Mouse (Mus musculus) R1 (cell line): ENCODE measurements at regions not wholly inside any gene's neighbourhood (a gene's known extent, or its start where the extent isn't known, plus 50 kb on each side); places are given as distances from the start of the nearest gene placed in this dataset.

Experiments
- DNase-seq: peaks from one replicate; pipeline ENCODE4 v3.0.0-alpha.2; 2018; ENCODE audit warnings: low read depth, low spot score

DNA sequence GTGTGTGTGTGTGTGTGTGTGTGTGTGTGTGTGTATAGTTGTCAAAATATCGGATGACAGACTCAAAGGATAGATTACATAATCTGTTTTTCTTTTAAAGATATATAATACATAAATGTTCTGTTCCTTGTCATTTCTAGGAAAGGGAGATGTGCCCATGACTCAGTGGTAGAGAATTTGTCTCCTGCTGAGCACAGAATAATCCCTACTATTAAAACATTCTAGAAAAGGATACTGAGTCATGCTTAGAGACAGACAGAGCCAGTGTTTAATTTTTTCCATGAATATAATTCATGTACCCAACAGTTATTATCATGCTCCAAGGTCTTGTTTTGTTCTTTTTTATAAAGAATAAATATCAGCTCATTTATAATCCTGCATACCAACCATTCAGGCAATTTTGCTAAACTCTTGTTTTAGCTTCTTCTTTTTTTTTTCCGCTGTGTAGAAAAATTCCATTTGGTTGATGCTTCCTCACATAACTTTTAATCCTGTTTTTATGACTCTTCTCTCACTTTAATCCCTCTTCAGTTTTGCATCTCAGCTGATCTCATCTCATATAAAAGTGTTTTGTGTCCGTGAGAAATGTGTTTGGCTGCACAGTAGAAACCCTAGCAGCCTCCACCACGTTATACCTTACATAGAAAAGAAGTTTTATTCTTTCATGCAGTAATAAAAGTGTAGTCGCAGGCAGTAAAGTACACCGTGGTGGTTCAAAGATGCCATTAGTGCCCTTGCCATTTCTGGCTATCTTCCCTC lies 762.3 kb downstream of the Nedd1 start:
- no peak for DNase-seq

DNA sequence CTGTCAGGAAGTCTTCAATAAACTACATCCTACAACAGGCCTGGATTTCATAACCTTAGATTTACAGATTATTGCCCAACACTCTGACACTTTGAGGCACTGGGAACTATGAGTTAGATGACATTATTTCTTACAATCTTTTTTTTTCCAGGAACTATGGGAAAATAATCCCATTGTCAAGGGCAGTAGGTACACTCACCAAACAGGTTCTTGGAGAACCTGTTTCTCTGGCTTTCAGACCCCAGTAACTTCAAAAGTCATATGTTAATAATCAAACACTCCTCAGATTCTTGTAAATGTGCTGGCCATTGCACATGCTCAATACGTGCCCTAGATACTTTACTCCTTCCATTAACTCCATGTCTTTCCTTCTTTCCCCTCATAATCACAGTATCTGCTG lies 769.1 kb downstream of the Nedd1 start:
- DNase-seq, result no peak

- DNase-seq, result no peak
Measured at GRCm38 (mm10) chr10:91923626-91924025, 742.5 kb upstream of the Tmpo start.

- no peak for DNase-seq
Measured at GRCm38 (mm10) chr10:91889864-91890263, 708.7 kb upstream of the Tmpo start.

DNA sequence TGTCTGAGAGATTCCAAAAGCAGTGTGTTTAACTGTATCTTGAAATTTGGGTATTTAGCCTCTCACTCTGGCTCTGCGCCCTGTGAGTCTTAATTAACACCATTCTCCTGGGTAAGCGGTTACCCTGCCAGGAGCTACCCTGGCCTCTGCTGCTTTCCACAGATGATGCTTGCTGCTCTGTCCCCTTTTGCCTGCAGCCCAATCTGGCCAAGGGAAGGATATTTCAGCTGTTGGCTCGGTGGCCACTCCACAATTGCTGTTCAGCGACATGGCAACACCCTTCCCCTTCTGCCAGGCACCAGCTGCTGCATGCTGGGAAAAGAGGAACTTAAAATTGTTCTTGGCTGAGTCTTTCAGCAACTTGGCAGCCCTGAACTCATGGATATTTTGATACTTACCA lies 707.4 kb upstream of the Tmpo start:
- DNase-seq, result no peak

- DNase-seq, result peak; percentile 73
Measured at GRCm38 (mm10) chr10:91883155-91883554, 702.0 kb upstream of the Tmpo start.

DNA sequence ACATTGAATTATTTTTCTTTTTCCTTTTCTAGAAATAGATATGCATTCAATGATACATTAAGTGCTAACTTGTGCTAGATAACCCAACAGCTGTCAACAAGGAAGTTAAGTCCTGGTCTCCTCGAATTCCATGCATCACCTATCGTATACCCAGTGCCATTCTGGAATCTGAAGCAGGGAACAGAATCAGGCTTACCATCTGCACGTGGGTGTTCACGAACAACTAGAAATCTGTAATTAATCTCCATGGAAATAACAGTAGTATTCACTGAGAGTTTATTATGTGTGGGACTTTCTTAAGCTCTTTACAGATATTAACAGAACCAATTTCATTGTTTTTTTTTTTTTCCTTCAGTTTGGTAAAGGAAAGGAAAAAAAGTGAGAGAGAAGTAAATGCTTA lies 701.4 kb upstream of the Tmpo start:
- DNase-seq, result no peak

- DNase-seq, result no peak
Measured at GRCm38 (mm10) chr10:91881521-91882228, 700.6 kb upstream of the Tmpo start.

DNA sequence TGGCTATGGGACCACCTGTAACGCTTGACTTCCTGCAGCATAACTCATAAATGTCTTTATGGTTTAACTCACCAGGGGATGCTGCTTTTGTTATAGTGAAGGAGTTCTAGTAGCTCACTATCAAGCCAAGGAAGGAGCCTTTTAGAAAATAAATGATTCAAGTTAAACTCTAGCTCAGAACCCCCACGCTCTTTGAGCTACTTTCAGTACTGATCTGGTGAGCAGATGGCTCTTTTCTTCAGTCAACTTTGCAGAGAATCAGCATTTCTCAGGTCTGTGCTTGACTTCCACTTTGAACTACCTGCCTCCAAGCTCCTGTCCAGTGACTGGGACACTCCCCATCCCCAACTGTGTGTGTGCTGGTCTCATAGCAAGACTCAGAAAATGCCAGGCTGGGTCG lies 694.3 kb upstream of the Tmpo start:
- no peak for DNase-seq

DNA sequence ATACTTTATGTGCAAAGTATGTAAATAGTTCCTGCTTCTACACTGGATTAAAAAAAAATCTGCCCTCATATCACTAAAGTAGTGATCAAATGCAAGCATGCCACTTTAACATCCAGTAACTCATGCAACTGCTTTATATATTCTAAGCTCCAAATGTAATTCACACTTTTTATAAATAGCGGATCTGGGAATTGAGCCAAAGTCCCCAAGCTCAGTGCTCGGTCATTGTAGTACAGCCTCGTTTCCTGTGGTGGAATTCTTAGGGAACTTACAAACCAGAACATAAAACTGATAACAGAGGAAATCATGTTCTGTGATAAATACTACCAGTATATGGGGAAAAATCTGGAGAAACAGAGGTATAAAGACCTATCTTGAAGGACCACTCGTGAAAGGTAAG lies 690.1 kb upstream of the Tmpo start:
- DNase-seq, result no peak

- DNase-seq, result no peak
Measured at GRCm38 (mm10) chr10:91858711-91859595, 677.8 kb upstream of the Tmpo start.

DNA sequence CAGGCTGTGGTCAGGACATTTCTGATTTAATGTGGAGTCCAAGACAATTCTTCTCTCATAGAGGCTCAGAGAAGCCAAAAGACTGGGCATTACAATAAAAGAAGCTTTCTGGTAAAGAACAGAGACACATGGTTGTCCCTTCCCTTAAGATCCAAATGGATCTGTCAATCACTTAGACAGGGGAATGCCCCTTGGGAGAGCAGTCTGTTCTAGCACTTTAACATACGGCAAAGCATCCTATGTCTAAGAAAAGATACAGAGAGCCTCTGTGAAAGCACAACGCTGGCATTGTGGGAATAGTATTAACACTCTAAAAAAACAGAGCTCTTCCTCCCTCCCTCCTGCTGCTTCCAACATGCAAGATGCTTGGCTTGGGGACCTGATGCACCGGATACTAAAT lies 646.0 kb upstream of the Tmpo start:
- no peak for DNase-seq

DNA sequence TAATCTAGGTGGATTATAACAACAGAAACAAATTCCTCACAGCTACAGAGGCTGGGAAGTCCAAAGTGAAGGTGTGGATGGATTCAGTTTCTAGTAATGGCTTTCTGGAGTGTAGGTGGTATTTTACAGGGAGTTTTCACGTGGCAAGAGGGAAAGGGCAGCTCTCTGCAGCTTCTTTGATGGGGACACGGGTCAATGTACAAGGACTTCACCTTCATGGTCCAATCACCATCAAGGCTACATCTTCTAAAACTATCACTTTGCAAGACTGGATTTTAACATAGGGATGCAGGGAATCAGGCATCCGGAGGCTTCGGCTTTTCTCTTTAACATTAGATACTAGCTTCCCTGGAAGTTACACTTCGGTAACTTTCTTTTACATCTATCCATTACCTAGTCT lies 642.4 kb upstream of the Tmpo start:
- no peak for DNase-seq

- no peak for DNase-seq
Measured at GRCm38 (mm10) chr10:91804870-91805269, 623.8 kb upstream of the Tmpo start.
